Mouse (Mus musculus) erythroblast, adult 5-6 weeks (primary cell): ENCODE measurements around the gene Arhgap35. TPM values are rescaled to one million over a fixed set of nuclear protein-coding genes. Genes with fewer than 3 reads are reported as not detected.
"Not testable (repeated sequence)": the region's sequence is repeated elsewhere in the genome, so short reads cannot be mapped to it uniquely, and the experiment has no call there.

ENCODE experiments used
- ATAC-seq: replicated peaks from 2 replicates; pipeline ENCODE4 v1.8.0; 2016; ENCODE audit warnings: moderate number of reproducible peaks, mild to moderate bottlenecking, moderate TSS enrichment, inconsistent platforms; ENCODE audit not compliant: poor library complexity, low FRiP score, severe bottlenecking
- total RNA-seq, 2 experiments: library from RNA; stranded (forward) in 1 of 2; stranded (reverse) in 1 of 2; fragments of 150-400 nt in 1 of 2; fragments of 200-764, 138-1000 nt in 1 of 2; gene quantifications; 2 replicates each; pipeline versions ENCODE4 v1.2.3 to v1.2.4; 2015 to 2017; ENCODE audit warnings: low replicate concordance in 2 of 2

Gene Arhgap35
- total RNA-seq, 2 experiments from 2014 or later: 0.38 to 1.8 TPM

DNA sequence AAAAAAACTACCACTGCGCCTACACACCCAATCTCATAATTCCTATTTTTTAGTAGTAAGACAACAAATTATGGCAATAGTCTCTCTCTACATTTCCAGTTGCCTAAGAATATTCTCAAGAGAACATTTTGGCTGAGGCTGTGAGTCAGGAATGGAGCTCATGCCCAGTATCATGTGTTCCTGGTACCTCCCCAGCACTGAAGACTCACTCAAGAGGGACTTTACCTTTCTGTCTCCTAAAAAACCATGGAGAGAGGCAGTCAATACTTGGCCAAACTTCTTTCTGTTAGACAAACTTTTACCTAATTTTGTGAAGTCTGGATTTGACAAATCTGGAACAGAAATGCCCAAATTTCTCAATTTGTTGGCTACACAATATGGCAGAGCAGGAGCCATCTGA, 6.7 kb downstream of the Arhgap35 start:
- no peak for ATAC-seq

DNA sequence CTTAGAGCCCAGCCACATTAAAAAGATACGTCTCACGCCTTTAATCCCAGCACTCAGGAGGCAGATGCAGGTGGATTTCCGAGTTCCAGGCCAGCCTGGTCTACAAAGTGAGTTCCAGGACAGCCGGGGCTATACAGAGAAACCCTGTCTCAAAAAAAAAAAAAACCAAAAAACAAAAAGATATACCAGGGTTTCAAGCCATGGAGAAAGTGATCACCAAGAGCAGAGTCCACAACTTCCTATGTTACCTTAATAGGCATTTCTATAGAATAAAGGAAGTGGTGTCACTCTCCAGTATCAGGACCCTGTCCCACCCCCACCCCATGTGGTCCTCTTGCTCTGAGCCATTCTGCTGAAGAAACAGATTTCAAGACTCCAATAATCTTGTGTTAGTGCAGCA, 8.0 kb downstream of the Arhgap35 start:
- not testable (repeated sequence) for ATAC-seq

DNA sequence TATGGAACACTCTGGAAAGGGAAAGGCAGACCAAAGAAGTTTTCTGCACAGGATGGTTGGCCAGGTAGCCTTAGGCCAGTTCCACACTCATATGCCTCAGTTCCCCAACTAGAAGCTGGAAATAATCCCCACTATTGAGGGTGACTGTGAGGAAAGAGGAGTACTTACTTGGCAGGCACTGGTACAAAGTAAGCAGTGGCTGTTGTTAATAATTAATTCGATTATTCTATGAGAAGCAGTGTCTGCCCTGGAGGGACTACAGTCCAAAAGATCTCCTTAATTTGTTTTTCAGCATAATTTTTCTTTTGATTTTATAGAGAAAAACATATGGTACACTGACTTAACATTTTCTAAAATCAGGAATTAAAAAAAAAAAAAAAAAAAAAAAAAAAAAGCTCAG, 10.7 kb downstream of the Arhgap35 start:
- ATAC-seq: no peak

DNA sequence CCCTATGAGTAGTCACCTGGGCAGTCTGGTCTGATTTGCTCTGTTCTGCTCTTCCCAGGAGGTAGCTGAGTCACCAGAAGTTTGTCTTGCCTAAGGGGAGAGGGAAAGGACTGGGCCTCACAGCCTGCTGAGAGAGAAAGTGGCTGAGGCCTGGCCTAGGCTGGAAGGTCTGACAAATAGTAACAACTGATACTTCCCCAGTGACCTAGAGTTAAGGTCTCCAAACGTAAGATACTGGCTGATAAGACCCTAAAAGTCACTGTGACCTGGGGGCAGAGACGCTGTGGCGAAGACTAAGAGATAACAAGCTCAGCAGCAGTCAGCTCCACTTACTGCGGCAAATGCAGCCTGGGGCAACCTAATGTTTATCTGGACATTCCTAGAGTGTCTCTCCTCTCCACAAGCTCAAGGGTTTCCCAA, 13.1 kb downstream of the Arhgap35 start:
- ATAC-seq: no peak

DNA sequence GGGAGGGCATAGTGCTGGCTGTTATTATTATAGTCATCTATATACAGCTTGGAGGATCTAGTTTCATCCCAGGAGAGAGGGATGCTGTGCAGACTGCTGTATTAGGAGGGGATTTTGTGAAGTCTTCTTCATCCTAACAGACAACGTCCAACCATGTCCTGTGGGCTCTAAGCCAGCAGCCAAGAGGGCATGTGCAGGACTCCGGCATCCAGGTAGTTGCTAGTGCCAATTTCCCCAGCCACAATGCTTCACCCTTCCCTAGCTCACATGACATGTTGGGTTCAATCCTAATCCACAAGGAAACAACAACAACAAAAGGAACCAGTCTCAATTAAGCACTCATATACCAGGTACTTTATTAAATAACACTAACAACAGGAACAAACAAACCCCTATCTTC, 15.8 kb downstream of the Arhgap35 start:
- no peak for ATAC-seq

DNA sequence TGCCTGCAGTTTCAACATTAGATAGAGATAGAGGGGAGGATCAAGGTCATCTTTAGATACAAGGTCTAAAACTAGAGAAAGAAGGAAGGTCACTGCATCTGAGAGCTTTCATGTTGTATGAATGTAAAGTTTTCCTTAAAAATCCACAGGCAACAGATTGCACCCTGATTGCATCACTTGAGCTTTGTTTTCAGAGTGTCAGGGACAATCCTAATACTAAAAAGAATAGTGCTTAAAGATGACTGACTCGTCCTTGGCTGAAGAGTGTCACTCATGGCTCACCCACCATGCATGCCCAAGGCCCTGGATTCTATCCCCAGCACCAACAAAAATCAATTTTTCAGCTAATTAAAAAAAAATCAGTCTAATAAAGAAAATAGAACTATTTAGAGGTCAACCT, 23.5 kb downstream of the Arhgap35 start:
- no peak for ATAC-seq

DNA sequence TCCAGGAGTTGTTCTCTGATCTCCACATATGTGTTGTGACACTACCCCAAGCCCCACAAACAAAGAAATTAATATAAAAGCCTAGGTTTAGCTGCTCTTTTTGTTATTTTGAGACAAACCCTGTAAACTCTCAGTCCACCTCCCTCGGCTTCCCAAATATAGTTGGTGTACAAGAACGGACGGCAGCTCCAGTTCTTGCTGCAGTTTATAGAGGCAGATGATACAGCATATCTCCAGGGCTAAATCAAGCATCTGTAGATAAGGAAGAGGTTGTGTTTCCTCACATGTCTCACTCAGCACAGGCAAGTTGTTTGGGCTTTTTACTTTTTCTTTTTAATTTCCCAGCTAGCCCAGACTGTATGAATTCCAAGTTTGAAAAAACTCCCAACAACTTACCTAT, 27.1 kb downstream of the Arhgap35 start:
- ATAC-seq: no peak

DNA sequence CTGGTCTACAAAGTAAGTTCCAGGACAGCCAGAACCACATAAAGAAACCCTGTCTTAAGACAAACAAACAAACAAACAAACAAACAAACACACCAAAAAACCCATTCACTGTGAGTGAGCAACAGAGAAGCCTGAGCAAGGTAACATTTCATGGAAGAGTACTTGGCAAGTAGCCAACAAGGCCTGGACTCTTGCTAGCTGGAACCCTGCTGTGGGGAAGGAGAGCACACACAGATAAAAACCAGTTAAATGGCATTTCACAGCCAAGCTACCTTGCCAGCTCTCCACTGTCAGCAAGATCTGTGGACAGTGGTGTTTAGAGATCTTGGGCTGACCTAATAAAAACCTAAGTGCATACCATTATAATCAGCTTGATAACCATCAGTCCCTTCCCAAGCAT, 30.4 kb downstream of the Arhgap35 start:
- no peak for ATAC-seq

DNA sequence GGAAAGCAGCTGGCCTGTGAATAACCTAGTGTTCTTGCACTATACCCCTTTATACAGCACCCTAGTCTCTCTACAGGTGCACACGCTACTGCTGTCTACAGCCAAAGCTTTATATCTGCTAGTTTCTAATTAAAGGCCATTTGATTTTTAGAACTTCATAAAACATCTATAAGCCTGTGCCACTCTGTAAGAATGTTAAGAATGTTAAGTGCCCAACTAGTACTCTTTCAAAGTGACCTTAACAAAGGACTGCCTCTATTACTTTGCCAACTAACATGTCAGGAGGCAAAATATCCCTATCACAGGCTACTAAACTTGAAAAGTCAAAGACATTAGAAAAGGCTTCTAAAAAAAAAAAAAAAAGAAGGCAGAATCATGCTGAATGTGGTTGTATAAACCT, 31.0 kb downstream of the Arhgap35 start:
- no peak for ATAC-seq

DNA sequence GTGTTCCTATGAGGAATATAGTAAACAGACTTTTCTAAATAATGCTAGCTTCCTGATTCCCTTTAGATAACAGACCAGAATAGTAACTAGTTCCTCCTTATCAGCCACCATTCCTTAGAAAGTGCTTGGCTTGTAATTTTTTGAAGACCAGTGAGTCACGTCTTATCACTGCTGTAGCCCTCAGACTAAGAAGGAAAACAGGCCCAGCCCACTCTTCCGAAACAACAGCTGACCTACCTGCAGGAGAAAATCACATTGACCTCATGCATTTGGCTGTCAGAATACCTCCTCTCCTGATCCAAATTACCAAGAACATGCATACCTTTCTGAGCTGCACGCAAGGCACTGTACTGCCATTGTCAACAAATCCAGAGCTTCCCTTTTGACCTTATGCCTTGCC, 32.5 kb downstream of the Arhgap35 start:
- ATAC-seq: no peak

DNA sequence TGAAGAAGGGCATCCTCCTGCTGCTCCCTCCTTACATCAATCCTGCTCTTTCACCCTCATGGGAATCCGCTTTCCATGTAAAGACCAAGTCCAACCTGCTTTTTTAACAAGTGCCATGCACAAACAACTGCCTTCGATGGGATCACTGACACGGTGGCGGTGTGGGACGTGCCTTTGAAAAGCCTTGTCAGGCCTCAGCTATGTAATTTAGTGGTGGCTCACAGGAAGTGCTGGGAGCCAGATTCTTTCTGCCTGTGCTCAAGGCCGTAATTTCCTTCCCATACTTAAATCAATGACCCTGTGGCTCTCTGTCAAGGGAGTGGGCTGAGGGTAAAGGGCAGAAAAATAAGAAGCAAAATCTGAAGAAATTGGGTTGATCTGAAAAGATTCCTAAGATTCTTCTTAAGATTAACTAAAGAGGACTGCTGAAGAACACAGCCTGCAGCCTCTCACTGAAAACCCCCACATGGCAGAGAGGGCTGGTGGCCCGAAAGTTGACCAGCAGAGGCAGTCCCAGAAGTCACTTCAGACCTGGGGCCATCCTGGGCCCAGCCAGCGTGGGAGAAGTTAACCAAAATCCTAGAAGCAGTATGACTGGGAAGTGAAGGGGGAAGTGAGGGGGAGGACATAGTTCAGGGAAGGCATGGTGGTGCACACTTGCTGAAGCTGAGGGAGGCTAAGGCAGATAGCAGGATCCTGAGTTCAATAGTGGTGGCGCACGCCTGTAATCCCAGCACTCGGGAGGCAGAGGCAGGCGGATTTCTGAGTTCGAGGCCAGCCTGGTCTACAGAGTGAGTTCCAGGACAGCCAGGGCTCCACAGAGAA, 33.3 kb downstream of the Arhgap35 start:
- no peak for ATAC-seq

DNA sequence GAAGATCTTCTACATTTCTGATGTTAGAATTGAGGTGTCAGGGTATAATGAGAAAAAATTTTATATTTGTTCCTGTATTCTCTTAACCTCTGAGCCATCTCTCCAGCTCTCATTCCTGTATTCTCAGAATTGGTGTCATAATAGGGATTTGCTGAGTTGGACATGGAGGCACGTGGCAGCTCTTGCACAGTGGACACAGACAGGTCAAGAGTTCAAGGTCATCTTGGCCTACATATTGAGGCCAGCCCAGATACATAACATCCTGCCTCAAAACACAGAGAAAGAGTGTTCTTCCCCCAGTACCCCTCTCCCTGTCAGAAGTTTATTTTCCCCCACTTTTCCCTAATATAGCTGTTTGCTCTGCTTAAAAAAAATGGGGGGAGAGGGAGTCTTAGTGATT, 38.1 kb downstream of the Arhgap35 start:
- ATAC-seq: no peak

DNA sequence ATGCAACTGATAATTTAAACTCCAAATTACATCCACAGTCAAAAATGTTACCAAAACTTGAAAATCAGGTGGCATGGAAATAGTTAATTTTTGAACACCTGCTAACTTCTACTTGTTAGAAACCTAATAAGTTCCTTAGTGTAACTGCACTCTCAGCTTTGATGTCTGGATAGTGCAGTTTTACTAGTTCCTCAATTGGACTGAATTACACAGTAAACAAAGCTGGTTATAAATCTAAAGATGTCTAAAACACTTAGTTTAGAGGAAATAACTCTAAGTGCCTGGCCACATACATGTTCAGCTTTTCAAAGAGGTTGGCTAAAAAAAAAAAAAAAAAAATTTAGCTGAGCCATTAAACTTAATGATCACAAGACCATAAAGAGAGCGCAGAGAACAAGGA, 43.6 kb downstream of the Arhgap35 start:
- no peak for ATAC-seq

DNA sequence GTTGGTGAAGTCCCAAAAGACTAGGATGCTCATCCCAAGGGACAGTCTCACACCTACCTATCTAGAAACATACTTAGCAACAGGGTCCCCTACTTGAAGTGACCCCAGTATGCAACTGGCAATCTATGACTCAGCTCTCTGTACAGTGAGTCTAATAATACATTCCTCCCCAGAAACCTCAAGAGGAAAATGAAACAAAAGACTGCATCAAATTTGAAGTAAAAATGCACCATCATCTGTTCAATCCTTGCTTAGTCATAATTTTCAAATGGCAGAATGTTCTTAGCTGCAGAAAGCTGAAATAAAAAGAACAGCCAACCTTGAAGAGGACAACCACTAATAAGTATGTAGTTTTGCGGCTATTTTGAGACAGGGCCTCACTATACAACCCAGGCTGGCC, 44.1 kb downstream of the Arhgap35 start:
- no peak for ATAC-seq

DNA sequence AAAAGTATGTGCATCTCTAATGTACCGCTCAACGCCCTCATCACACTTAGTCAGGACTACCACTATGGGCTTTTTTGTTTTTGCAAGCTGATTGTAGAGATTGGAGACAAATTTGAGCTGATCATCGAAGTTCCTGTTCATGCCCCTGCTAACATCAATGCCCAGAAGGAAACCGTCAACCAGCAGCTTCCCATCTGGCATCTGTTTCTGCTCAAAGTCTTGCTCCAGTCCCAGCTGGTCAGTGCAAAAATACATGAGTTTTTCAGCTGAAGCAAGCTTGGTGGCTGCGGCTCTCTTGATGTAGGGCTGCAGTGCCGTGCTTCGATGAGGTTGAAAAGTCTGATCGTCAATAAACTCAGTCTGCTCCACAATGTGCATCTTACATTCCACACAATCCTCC, 50.3 kb downstream of the Arhgap35 start:
- ATAC-seq: no peak

DNA sequence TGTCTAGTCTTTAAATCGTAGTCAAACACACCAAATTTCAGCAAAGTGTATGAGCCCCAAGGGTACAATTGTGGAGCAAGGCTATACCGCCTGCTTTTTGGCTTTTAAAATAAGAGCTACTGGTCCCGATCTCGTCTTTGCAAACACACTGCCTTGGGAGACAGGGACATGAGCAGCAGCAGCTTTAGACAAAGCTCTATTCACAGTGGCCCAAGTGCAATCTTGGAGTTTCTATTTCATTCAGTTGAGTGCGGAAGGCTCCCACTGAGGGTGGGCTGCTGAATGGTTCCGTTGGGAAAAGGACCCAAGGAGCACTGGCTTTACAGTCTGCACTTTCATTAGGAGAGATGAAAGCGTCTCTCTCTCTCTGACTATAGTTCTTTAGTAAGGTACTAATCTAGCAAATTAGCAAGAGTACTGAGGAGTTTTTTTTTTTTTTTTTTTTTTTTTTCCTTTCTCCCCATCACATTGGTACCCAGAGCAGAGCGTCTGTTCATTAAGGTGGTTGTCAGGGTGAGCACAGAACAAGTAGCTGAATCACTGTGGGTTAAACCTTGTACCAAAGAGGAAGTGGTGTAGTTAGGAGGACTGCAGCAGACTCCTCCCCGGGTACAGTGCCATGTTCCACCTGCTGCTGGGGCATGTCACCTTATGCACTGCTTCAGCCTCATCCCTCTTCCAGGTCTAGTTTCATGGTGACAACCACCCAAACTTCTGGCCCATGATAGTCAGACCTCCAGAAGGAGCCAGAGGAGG, 56.8 kb downstream of the Arhgap35 start:
- no peak for ATAC-seq

DNA sequence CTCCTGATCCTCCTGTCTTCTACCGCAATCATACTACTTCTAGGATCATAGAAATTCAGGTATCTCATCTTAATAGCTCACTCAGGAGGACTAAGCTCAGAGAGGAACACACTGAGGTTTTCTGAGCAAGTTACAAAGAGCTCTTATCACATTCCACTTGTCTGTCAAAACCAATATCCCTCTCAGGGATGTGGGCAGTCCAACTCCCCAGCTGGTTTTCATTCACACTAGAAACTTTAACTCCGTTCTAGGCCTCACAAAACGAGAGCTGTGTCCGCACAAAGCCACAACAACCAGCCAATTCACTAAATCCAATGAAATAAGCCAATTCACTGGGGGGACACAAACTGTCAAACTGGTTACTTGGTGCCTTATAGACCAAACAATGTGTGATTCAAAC, 57.5 kb downstream of the Arhgap35 start:
- no peak for ATAC-seq

DNA sequence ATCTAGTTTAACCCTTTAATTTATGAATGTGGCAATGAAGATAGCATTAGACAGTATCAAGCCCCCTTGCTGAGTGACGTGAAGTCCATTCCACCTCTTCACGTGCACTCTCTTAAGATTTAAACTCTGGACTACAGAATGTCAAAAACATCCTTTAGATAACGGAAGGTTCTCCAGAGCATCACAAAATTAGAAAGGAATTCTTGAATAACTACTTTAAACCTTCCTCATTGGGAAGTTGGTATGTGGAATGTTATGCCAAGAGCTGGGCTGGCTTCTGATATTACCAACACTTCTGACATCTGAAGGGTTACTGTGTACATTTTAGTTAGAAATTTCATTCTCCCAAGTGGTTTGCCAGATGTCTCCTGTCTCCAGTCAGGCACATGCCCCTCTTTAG, 60.6 kb downstream of the Arhgap35 start:
- ATAC-seq: no peak

DNA sequence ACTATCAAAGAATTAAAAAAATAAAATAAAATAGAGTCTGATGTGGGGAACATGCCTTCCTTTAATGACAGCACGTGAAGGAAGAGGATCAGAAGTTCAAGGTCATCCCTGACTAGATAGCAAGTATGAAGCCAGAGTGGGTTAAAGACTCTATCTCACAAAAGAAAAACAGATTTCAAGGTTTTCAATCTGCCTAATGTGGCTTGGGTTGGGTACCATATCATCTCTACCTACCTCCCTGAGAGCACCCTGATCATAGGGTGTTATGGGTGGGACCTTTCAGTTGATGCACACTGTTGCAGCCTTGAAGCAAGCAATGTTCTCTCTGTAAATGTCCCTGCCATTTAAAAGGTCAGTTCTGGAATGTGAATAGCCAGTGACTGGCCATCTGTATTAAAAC, 63.2 kb downstream of the Arhgap35 start:
- no peak for ATAC-seq

DNA sequence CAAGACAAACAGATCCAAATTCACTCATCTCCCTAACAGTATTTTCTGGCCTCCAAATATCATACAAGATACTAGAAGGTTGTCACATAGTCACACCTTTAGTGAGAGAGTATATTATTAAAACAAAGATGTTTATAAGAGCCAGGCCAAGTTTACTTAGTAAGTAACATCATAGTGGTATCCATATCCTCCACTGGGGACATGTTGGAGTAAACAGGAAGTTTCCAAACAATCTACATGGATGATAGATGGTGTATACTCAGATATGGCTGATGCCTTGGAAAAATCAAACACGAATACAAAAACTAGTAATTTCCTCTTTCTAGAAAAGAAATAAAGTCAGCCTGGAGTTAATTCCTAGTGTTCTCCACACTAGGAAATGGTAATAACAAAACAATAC, 65.5 kb downstream of the Arhgap35 start:
- ATAC-seq: no peak

DNA sequence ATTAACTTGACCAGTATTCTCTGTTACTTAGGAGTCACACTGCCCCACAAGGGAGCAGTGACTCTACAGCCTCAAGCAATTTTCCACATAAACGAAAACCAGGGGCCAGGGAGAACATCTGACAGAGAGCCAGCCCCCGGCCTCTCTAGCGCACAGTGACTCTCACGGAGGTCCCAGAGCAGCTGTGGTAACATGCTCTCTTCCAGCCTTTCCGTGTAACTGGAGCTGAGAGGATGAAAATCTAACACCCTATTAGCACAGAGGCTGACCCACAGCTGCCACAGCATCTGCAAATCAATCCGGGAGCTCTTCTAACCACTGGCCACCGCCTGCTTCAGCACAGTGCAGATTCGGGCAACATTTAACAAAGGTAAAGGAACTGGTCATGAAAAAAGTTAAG, 70.0 kb downstream of the Arhgap35 start:
- no peak for ATAC-seq
